Mouse (Mus musculus) neutrophil, adult 5-6 weeks (primary cell): ENCODE measurements around the gene Bmp2k. TPM values are rescaled to one million over a fixed set of nuclear protein-coding genes. Genes with fewer than 3 reads are reported as not detected.
A peak's percentile ranks its signal among the peaks of the same experiment; 100 is the strongest.

Experiments
- ATAC-seq: fragments of 151-379, 151-347 bp; 2 replicates; pipeline ENCODE4 v1.8.0; 2017; ENCODE audit warnings: mild to moderate bottlenecking, moderate TSS enrichment; ENCODE audit not compliant: insufficient number of reproducible peaks, poor library complexity, low FRiP score, severe bottlenecking; ENCODE audit errors: extremely low read depth
- total RNA-seq: library from RNA; stranded (forward); fragments of 200-1000 nt; gene quantifications from 2 replicates; pipeline ENCODE4 v1.2.3, GENCODE M21; 2017

Bmp2k gene
- total RNA-seq, 1 experiment from 2014 or later = 117 TPM

DNA sequence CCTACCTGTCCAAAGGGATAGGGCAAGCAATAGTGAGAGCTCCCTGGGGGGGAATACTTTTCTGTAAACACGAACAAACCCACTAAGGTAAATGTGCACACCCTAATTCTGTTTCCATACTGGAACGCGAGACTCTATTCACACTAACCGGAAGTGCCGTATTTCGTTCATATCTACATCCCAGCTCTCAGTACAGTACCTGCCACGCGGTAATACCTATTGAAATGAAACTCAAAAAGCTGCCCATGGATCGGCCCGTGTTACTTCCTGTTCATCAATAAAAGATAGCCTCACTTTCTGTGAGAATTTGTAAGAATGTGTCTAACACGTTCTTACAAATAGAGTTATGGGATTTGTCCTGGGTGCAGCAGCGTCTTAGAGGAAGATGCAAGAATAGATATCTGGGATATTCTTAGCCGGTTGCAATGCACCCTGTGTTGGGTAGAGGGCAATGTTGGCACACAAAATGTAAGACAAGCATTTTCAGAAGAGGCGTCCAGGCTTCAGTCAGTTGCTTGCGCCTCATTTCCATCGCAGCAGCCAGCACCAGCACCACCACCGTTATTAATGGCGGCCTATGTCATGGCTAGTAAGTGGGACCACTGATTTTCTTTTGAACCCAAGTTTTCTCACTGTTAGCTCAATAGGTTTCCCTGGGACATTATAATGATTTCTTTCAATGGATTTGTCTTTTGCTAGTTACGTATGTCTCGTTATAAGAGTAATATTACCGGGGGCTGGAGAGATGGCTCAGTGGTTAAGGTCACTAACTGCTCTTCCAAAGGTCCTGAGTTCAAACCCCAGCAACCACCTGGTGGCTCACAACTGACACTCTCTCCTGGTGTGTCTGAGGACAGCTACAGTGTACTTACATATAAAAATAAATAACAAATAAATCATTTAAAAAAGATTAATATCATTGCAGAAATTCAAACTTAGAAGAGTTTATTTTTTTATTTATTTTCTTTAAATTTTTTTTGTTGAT, 131.0 kb downstream of the Bmp2k start:
- ATAC-seq = peak; percentile 60

DNA sequence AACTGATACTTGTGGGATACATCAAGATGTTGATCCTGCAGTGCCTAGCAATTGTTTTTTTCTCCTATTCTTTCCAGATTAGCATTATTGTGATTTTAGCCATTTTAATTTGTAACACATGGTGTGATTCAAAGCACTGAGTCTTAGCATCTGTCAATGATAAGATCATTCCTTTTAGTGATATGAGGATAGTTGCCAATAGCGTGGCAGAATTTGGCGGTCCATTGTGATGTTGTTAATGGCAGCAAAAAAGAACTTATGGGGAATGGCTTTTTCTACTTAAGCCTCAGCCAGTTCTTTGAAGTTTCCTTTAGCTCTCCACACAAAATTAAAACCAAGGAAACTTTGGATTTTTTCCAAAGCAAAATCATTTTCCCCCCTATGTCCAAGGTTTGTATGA, 132.1 kb downstream of the Bmp2k start:
- no peak for ATAC-seq

DNA sequence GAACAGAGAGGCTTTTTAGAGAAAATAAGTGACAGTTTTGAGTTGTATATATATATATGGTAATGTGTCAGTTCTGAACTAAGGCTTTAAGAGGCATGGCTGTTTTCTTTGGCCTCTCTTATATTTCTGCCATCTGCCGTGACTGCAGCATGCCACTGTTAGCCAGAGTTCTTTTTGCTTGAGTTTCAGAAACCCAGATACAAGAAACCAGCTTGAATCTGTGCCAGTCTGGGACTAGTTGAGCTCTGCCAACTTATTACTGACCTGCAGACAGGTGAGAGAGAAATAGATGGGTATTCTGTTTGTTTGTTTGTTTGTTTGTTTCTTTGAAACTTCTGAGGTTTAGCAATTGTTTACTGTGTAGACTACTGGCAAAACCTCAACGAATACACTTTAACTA, 137.8 kb downstream of the Bmp2k start:
- no peak for ATAC-seq

Other genes with a start within 250 kb of the Bmp2k start
- gene Anxa3, start 204.3 kb upstream of the Bmp2k start, total RNA-seq = 14.4 and 15.1 TPM in 2 replicates
- gene Paqr3, start 113.9 kb downstream of the Bmp2k start, total RNA-seq = 3.2 and 5.0 TPM in 2 replicates